Mouse (Mus musculus) kidney, embryonic 15.5 days (tissue): Measurements from ENCODE around the gene Sgo2a. TPM values are rescaled to one million over a fixed set of nuclear protein-coding genes. Genes with fewer than 3 reads are reported as not detected.

Experiments used
- ATAC-seq: fragments of 200-750 bp; cut with Nextera tagmentation; replicated peaks from 2 replicates; pipeline ENCODE4 v1.8.0; 2017; ENCODE audit warnings: moderate TSS enrichment; ENCODE audit not compliant: low FRiP score
- H3K27ac ChIP-seq: fragments of 300-500 bp; sonication (generic); 2 replicates; pipeline ENCODE4 v1.5.1; 2015; ENCODE audit warnings: mild to moderate bottlenecking, inconsistent platforms
- H3K27me3 ChIP-seq: fragments of 300-500 bp; sonication (generic); 2 replicates; pipeline ENCODE4 v1.6.1; 2015; ENCODE audit warnings: inconsistent platforms
- H3K36me3 ChIP-seq: fragments of 300-500 bp; sonication (generic); 2 replicates; pipeline ENCODE4 v1.6.1; 2015; ENCODE audit warnings: inconsistent platforms
- H3K4me1 ChIP-seq: fragments of 300-500 bp; sonication (generic); 2 replicates; pipeline ENCODE4 v1.6.1; 2015; ENCODE audit warnings: inconsistent platforms
- H3K4me2 ChIP-seq: fragments of 300-500 bp; sonication (generic); 2 replicates; pipeline ENCODE4 v1.6.1; 2015; ENCODE audit warnings: moderate library complexity, mild to moderate bottlenecking, inconsistent platforms
- H3K4me3 ChIP-seq: fragments of 300-500 bp; sonication (generic); replicated peaks from 2 replicates; pipeline ENCODE4 v1.5.1; 2015; ENCODE audit warnings: mild to moderate bottlenecking, inconsistent platforms
- H3K9ac ChIP-seq: fragments of 300-500 bp; sonication (generic); 2 replicates; pipeline ENCODE4 v1.6.1; 2015; ENCODE audit warnings: mild to moderate bottlenecking, inconsistent platforms
- H3K9me3 ChIP-seq: fragments of 300-500 bp; sonication (generic); replicated peaks from 2 replicates; pipeline ENCODE4 v1.6.1; 2016; ENCODE audit warnings: inconsistent platforms
- WGBS: fragments of 180-500 bp; shearing (Covaris S2); methylation state at CpG from one replicate; pipeline ENCODE4 v1.1.7; 2015; ENCODE audit warnings: mixed read lengths; 5-methylcytosine and 5-hydroxymethylcytosine counted together
- polyA plus RNA-seq: library from polyadenylated mRNA; unstranded; fragments of >200 nt; fragmentation: Nextera tagmentation; extraction: Ambion mirVana; gene quantifications from 2 replicates; pipeline ENCODE4 v1.2.1, GENCODE M21; 2015

The Sgo2a gene
- polyA plus RNA-seq, 1 experiment from 2014 or later: 18.0 TPM

GRCm38 (mm10) chr1:58045546-58045945 is 49.8 kb downstream of the Sgo2a start:
- Histone ChIP-seq H3K9ac (no peak overlapping the region), H3K4me3 (no peak overlapping the region), H3K27ac (no peak overlapping the region), H3K4me1 (no peaks in the 10 kb centered on the region), H3K4me2 (no peak overlapping the region), H3K36me3 (no peaks in the 10 kb centered on the region), H3K9me3 (no peaks in the 10 kb centered on the region), H3K27me3 (no peaks in the 10 kb centered on the region)
- 77% methylated on average over 5 of the region's 5 CpGs for WGBS
- no peak for ATAC-seq

- ATAC-seq: no peak
- no peak overlapping the region for H3K9ac ChIP-seq
- H3K9me3 ChIP-seq: no peaks in the 10 kb centered on the region
- no peak overlapping the region for H3K27ac ChIP-seq
- H3K4me2 ChIP-seq: no peak overlapping the region
- no peak overlapping the region for H3K4me3 ChIP-seq
- no peaks in the 10 kb centered on the region for H3K36me3 ChIP-seq
- WGBS: 60% methylated on average over 3 of the region's 3 CpGs
- H3K4me1 ChIP-seq: no peaks in the 10 kb centered on the region
- no peaks in the 10 kb centered on the region for H3K27me3 ChIP-seq
These were observed 51.0 kb downstream of the Sgo2a start for GRCm38 (mm10) chr1:58046721-58047290.

- WGBS: 86% methylated on average over 5 of the region's 5 CpGs
- H3K36me3 ChIP-seq: no peaks in the 10 kb centered on the region
- H3K4me2 ChIP-seq: no peak overlapping the region
- no peak overlapping the region for H3K4me3 ChIP-seq
- ATAC-seq: no peak
- H3K27me3 ChIP-seq: no peaks in the 10 kb centered on the region
- H3K4me1 ChIP-seq: no peaks in the 10 kb centered on the region
- no peak overlapping the region for H3K9ac ChIP-seq
- no peaks in the 10 kb centered on the region for H3K9me3 ChIP-seq
- no peak overlapping the region for H3K27ac ChIP-seq
These were observed 53.4 kb downstream of the Sgo2a start for GRCm38 (mm10) chr1:58049126-58049525.

- 91% methylated on average over 11 of the region's 11 CpGs for WGBS
- ATAC-seq: no peak
- H3K4me2 ChIP-seq: no peak overlapping the region
These were observed 59.8 kb downstream of the Sgo2a start for GRCm38 (mm10) chr1:58055598-58055997.

GRCm38 (mm10) chr1:58056074-58056807 is 60.5 kb downstream of the Sgo2a start:
- H3K36me3 ChIP-seq: no peaks in the 10 kb centered on the region
- peak overlapping the region; percentile 12; the same call in 1 of the 2 replicates for H3K4me2 ChIP-seq
- ATAC-seq: no peak
- peaks cover 14% of the 10 kb centered on the region; the same call in 1 of the 2 replicates for H3K4me1 ChIP-seq
- no peak overlapping the region for H3K4me3 ChIP-seq
- H3K9ac ChIP-seq: no peak overlapping the region
- 68% methylated on average over 13 of the region's 13 CpGs for WGBS
- no peaks in the 10 kb centered on the region for H3K27me3 ChIP-seq
- H3K27ac ChIP-seq: no peak overlapping the region
- H3K9me3 ChIP-seq: no peaks in the 10 kb centered on the region

More at GRCm38 (mm10) chr1:58055598-58055997, 59.8 kb downstream of the Sgo2a start:
- no peak overlapping the region for H3K27ac ChIP-seq
- H3K4me3 ChIP-seq: no peak overlapping the region
- no peak overlapping the region for H3K9ac ChIP-seq
- H3K27me3 ChIP-seq: no peaks in the 10 kb centered on the region
- no peaks in the 10 kb centered on the region for H3K9me3 ChIP-seq
- peaks cover 14% of the 10 kb centered on the region; the same call in 1 of the 2 replicates for H3K4me1 ChIP-seq
- no peaks in the 10 kb centered on the region for H3K36me3 ChIP-seq

- no peak for ATAC-seq
- no peak overlapping the region for H3K9ac ChIP-seq
- no peak overlapping the region for H3K27ac ChIP-seq
- H3K4me2 ChIP-seq: 0 out of 2 replicates have a peak overlapping the region, but pooled peaks have one; percentile 12
- H3K4me3 ChIP-seq: no peak overlapping the region
- peaks cover 14% of the 10 kb centered on the region; the same call in 1 of the 2 replicates for H3K4me1 ChIP-seq
- 59% methylated on average over 11 of the region's 11 CpGs for WGBS
- H3K36me3 ChIP-seq: no peaks in the 10 kb centered on the region
- no peaks in the 10 kb centered on the region for H3K9me3 ChIP-seq
- no peaks in the 10 kb centered on the region for H3K27me3 ChIP-seq
These were observed 61.2 kb downstream of the Sgo2a start for GRCm38 (mm10) chr1:58056939-58057338.

- H3K9ac ChIP-seq: no peak overlapping the region
- no peak for ATAC-seq
- WGBS: 84% methylated on average over 4 of the region's 4 CpGs
- no peaks in the 10 kb centered on the region for H3K27me3 ChIP-seq
- H3K36me3 ChIP-seq: no peaks in the 10 kb centered on the region
- H3K4me2 ChIP-seq: no peak overlapping the region
- H3K27ac ChIP-seq: no peak overlapping the region
- H3K4me3 ChIP-seq: no peak overlapping the region
- peaks cover 14% of the 10 kb centered on the region; the same call in 1 of the 2 replicates for H3K4me1 ChIP-seq
- no peaks in the 10 kb centered on the region for H3K9me3 ChIP-seq
These were observed 63.1 kb downstream of the Sgo2a start for GRCm38 (mm10) chr1:58058846-58059245.

- H3K9me3 ChIP-seq: no peaks in the 10 kb centered on the region
- H3K4me2 ChIP-seq: no peak overlapping the region
- H3K9ac ChIP-seq: no peak overlapping the region
- H3K4me1 ChIP-seq: peaks cover 6% of the 10 kb centered on the region; the same call in 1 of the 2 replicates
- WGBS: 93% methylated on average over 7 of the region's 7 CpGs
- H3K36me3 ChIP-seq: no peaks in the 10 kb centered on the region
- no peak overlapping the region for H3K27ac ChIP-seq
- no peak overlapping the region for H3K4me3 ChIP-seq
- no peaks in the 10 kb centered on the region for H3K27me3 ChIP-seq
- no peak for ATAC-seq
These were observed 66.4 kb downstream of the Sgo2a start for GRCm38 (mm10) chr1:58062131-58062530.

- WGBS: 78% methylated on average over 5 of the region's 5 CpGs
- no peak overlapping the region for H3K27ac ChIP-seq
- no peak overlapping the region for H3K9ac ChIP-seq
- H3K27me3 ChIP-seq: no peaks in the 10 kb centered on the region
- no peaks in the 10 kb centered on the region for H3K4me1 ChIP-seq
- H3K9me3 ChIP-seq: no peaks in the 10 kb centered on the region
- H3K4me3 ChIP-seq: no peak overlapping the region
- no peak overlapping the region for H3K4me2 ChIP-seq
- H3K36me3 ChIP-seq: no peaks in the 10 kb centered on the region
- no peak for ATAC-seq
These were observed 69.4 kb downstream of the Sgo2a start for GRCm38 (mm10) chr1:58065151-58065550.

GRCm38 (mm10) chr1:58065606-58066005 is 69.8 kb downstream of the Sgo2a start:
- Histone ChIP-seq H3K4me1 (no peaks in the 10 kb centered on the region), H3K4me2 (no peak overlapping the region), H3K9ac (no peak overlapping the region), H3K4me3 (no peak overlapping the region), H3K27me3 (no peaks in the 10 kb centered on the region), H3K9me3 (no peaks in the 10 kb centered on the region), H3K27ac (no peak overlapping the region), H3K36me3 (no peaks in the 10 kb centered on the region)
- WGBS: 65% methylated on average over 3 of the region's 3 CpGs
- no peak for ATAC-seq

- Histone ChIP-seq H3K4me1 (no peaks in the 10 kb centered on the region), H3K9ac (no peak overlapping the region), H3K27me3 (no peaks in the 10 kb centered on the region), H3K4me3 (no peak overlapping the region), H3K9me3 (no peaks in the 10 kb centered on the region), H3K4me2 (no peak overlapping the region), H3K36me3 (no peaks in the 10 kb centered on the region), H3K27ac (no peak overlapping the region)
- no peak for ATAC-seq
- 79% methylated on average over 6 of the region's 6 CpGs for WGBS
These were observed 73.4 kb downstream of the Sgo2a start for GRCm38 (mm10) chr1:58069181-58069580.

GRCm38 (mm10) chr1:58070091-58070490 is 74.3 kb downstream of the Sgo2a start:
- no peaks in the 10 kb centered on the region for H3K9me3 ChIP-seq

More at GRCm38 (mm10) chr1:58070091-58070490, 74.3 kb downstream of the Sgo2a start:
- Histone ChIP-seq H3K27me3 (no peaks in the 10 kb centered on the region), H3K4me1 (no peaks in the 10 kb centered on the region), H3K4me2 (no peak overlapping the region), H3K9ac (no peak overlapping the region), H3K27ac (no peak overlapping the region), H3K4me3 (no peak overlapping the region), H3K36me3 (no peaks in the 10 kb centered on the region)
- no peak for ATAC-seq
- WGBS: 94% methylated on average over 11 of the region's 11 CpGs
